Mouse (Mus musculus) MEL (cell line): ENCODE measurements around the gene Slc22a23. TPM values are rescaled to one million over a fixed set of nuclear protein-coding genes. Genes with fewer than 3 reads are reported as not detected.

Source experiments
- DNase-seq: peaks from one replicate; pipeline ENCODE4 v3.0.0; 2011; ENCODE audit warnings: low read depth, low spot score
- H3K27ac ChIP-seq: 2 replicates; pipeline ENCODE4 v1.5.1; 2012; ENCODE audit warnings: low read depth, mild to moderate bottlenecking, control low read depth, low read length, moderate library complexity; ENCODE audit not compliant: control insufficient read depth
- H3K27me3 ChIP-seq, 2 experiments: fragments of 150-350 bp in 1 of 2; sonication (generic) in 1 of 2; 2 replicates each; pipeline ENCODE4 v1.6.1; 2012; ENCODE audit warnings: low read length in 2 of 2, mild to moderate bottlenecking in 2 of 2, improper control_type of control experiment in 1 of 2, moderate library complexity in 1 of 2; ENCODE audit not compliant: insufficient read depth in 2 of 2, control insufficient read depth in 1 of 2
- H3K36me3 ChIP-seq, 2 experiments: 2 replicates each; pipeline ENCODE4 v1.6.1; 2012 to 2014; ENCODE audit warnings: low read length in 2 of 2, improper control_type of control experiment in 1 of 2, inconsistent platforms in 1 of 2, mild to moderate bottlenecking in 1 of 2; ENCODE audit not compliant: insufficient read depth in 2 of 2, control insufficient read depth in 1 of 2
- H3K4me1 ChIP-seq, 2 experiments: fragments of 150-350 bp in 1 of 2; sonication (generic) in 1 of 2; 2 replicates each; pipeline ENCODE4 v1.6.1; 2012; ENCODE audit warnings: low read length in 2 of 2, improper control_type of control experiment in 1 of 2, mild to moderate bottlenecking in 1 of 2; ENCODE audit not compliant: insufficient read depth in 2 of 2, control insufficient read depth in 1 of 2
- H3K4me3 ChIP-seq, 2 experiments: fragments of 150-350 bp in 1 of 2; sonication (generic) in 1 of 2; 2 replicates each; pipeline ENCODE4 v1.5.1; 2012; ENCODE audit warnings: low read depth in 2 of 2, low read length in 2 of 2, mild to moderate bottlenecking in 2 of 2, moderate library complexity in 2 of 2, control low read depth in 1 of 2, improper control_type of control experiment in 1 of 2; ENCODE audit not compliant: control insufficient read depth in 1 of 2, insufficient read depth in 1 of 2
- H3K79me2 ChIP-seq: 2 replicates; pipeline ENCODE4 v1.6.1; 2012; ENCODE audit warnings: mild to moderate bottlenecking, low read length, moderate library complexity; ENCODE audit not compliant: control insufficient read depth, poor library complexity, insufficient read depth
- H3K9ac ChIP-seq: 2 replicates; pipeline ENCODE4 v1.6.1; 2012; ENCODE audit warnings: low read depth, mild to moderate bottlenecking, control low read depth, low read length, moderate library complexity; ENCODE audit not compliant: control insufficient read depth, poor library complexity, severe bottlenecking
- H3K9me3 ChIP-seq: fragments of 150-350 bp; sonication (generic); replicated peaks from 2 replicates; pipeline ENCODE4 v1.6.1; 2012; ENCODE audit warnings: mild to moderate bottlenecking, low read length, improper control_type of control experiment, moderate library complexity; ENCODE audit not compliant: insufficient read depth
- BHLHE40 ChIP-seq: IDR thresholded peaks from 2 replicates; pipeline ENCODE4 v1.6.1; 2012; ENCODE audit warnings: low read depth, mild to moderate bottlenecking, inconsistent platforms, low read length, improper control_type of control experiment, borderline replicate concordance
- CTCF ChIP-seq, 3 experiments: IDR thresholded peaks in 2 of 3; conservative IDR thresholded peaks in 1 of 3; 2 replicates each; pipeline ENCODE4 v1.5.1; 2011 to 2012; ENCODE audit warnings: low read length in 3 of 3, low read depth in 2 of 3, mild to moderate bottlenecking in 2 of 3, improper control_type of control experiment in 1 of 3, inconsistent platforms in 1 of 3, mixed read lengths in 1 of 3, moderate library complexity in 1 of 3; ENCODE audit not compliant: control insufficient read depth in 1 of 3, insufficient read depth in 1 of 3, poor library complexity in 1 of 3, severe bottlenecking in 1 of 3
- E2F4 ChIP-seq: IDR thresholded peaks from 2 replicates; pipeline ENCODE4 v1.6.1; 2011; ENCODE audit warnings: low read depth, low read length, improper control_type of control experiment, borderline replicate concordance
- ELF1 ChIP-seq: IDR thresholded peaks from 2 replicates; pipeline ENCODE4 v1.6.1; 2014; ENCODE audit warnings: low read depth, mild to moderate bottlenecking, inconsistent platforms, low read length, improper control_type of control experiment, moderate library complexity
- EP300 ChIP-seq, 2 experiments: IDR thresholded peaks; 2 replicates each; pipeline ENCODE4 v1.6.1; 2011; ENCODE audit warnings: improper control_type of control experiment in 2 of 2, low read length in 2 of 2, low read depth in 1 of 2, mild to moderate bottlenecking in 1 of 2
- GABPA ChIP-seq: IDR thresholded peaks from 2 replicates; pipeline ENCODE4 v1.6.1; 2012; ENCODE audit warnings: low read depth, mild to moderate bottlenecking, inconsistent platforms, low read length, improper control_type of control experiment, moderate library complexity
- GATA1 ChIP-seq: IDR thresholded peaks from 2 replicates; pipeline ENCODE4 v1.6.1; 2011; ENCODE audit warnings: low read depth, low read length, improper control_type of control experiment
- HCFC1 ChIP-seq: IDR thresholded peaks from 2 replicates; pipeline ENCODE4 v1.6.1; 2012; ENCODE audit warnings: low read depth, mild to moderate bottlenecking, inconsistent platforms, low read length, improper control_type of control experiment, moderate library complexity
- JUND ChIP-seq: IDR thresholded peaks from 2 replicates; pipeline ENCODE4 v1.6.1; 2011; ENCODE audit warnings: low read depth, mild to moderate bottlenecking, improper control_type of control experiment, low read length
- MAX ChIP-seq: IDR thresholded peaks from 2 replicates; pipeline ENCODE4 v1.6.1; 2011; ENCODE audit warnings: low read length, improper control_type of control experiment
- MAZ ChIP-seq: IDR thresholded peaks from 2 replicates; pipeline ENCODE4 v1.6.1; 2012; ENCODE audit warnings: low read depth, mild to moderate bottlenecking, inconsistent platforms, low read length, improper control_type of control experiment
- MEF2A ChIP-seq: IDR thresholded peaks from 2 replicates; pipeline ENCODE4 v1.6.1; 2014; ENCODE audit warnings: low read depth, mild to moderate bottlenecking, inconsistent platforms, low read length, improper control_type of control experiment; ENCODE audit not compliant: poor library complexity, insufficient replicate concordance, severe bottlenecking; ENCODE audit errors: extremely low read depth
- MXI1 ChIP-seq: IDR thresholded peaks from 2 replicates; pipeline ENCODE4 v1.6.1; 2011; ENCODE audit warnings: mild to moderate bottlenecking, low read depth, low read length, improper control_type of control experiment
- MYB ChIP-seq: IDR thresholded peaks from 2 replicates; pipeline ENCODE4 v1.6.1; 2011; ENCODE audit warnings: mild to moderate bottlenecking, low read depth, low read length, improper control_type of control experiment
- NELFE ChIP-seq: IDR thresholded peaks from 2 replicates; pipeline ENCODE4 v1.6.1; 2011; ENCODE audit warnings: low read depth, low read length, improper control_type of control experiment
- NRF1 ChIP-seq: IDR thresholded peaks from 2 replicates; pipeline ENCODE4 v1.6.1; 2014; ENCODE audit warnings: low read depth, mild to moderate bottlenecking, inconsistent platforms, low read length, improper control_type of control experiment, moderate library complexity; ENCODE audit not compliant: poor library complexity, insufficient read depth, severe bottlenecking
- POLR2A ChIP-seq, 2 experiments: IDR thresholded peaks; 2 replicates each; pipeline ENCODE4 v1.6.1; 2011 to 2012; ENCODE audit warnings: low read length in 2 of 2, mild to moderate bottlenecking in 2 of 2, control low read depth in 1 of 2, improper control_type of control experiment in 1 of 2, low read depth in 1 of 2, moderate library complexity in 1 of 2; ENCODE audit not compliant: control insufficient read depth in 1 of 2, insufficient read depth in 1 of 2, poor library complexity in 1 of 2
- POLR2AphosphoS2 ChIP-seq: IDR thresholded peaks from 2 replicates; pipeline ENCODE4 v1.6.1; 2011; ENCODE audit warnings: low read length, improper control_type of control experiment
- POLR2AphosphoS5 ChIP-seq: IDR thresholded peaks from 2 replicates; pipeline ENCODE4 v1.6.1; 2012; ENCODE audit warnings: low read depth, borderline replicate concordance, mild to moderate bottlenecking, inconsistent platforms, low read length, moderate library complexity, mixed read lengths
- RAD21 ChIP-seq: IDR thresholded peaks from 2 replicates; pipeline ENCODE4 v1.6.1; 2011; ENCODE audit warnings: mild to moderate bottlenecking, low read depth, low read length, improper control_type of control experiment
- RCOR1 ChIP-seq: IDR thresholded peaks from 2 replicates; pipeline ENCODE4 v1.6.1; 2012; ENCODE audit warnings: low read depth, mild to moderate bottlenecking, inconsistent platforms, low read length, improper control_type of control experiment
- TCF12 ChIP-seq: IDR thresholded peaks from 2 replicates; pipeline ENCODE4 v1.6.1; 2014; ENCODE audit warnings: low read depth, mild to moderate bottlenecking, inconsistent platforms, low read length, improper control_type of control experiment, moderate library complexity
- UBTF ChIP-seq: IDR thresholded peaks from 2 replicates; pipeline ENCODE4 v1.6.1; 2012; ENCODE audit warnings: low read depth, mild to moderate bottlenecking, inconsistent platforms, low read length, improper control_type of control experiment, moderate library complexity, borderline replicate concordance; ENCODE audit not compliant: insufficient read depth
- ZKSCAN1 ChIP-seq: IDR thresholded peaks from 2 replicates; pipeline ENCODE4 v1.6.1; 2012; ENCODE audit warnings: low read depth, mild to moderate bottlenecking, inconsistent platforms, low read length, improper control_type of control experiment, moderate library complexity
- polyA plus RNA-seq, 2 experiments: library from polyadenylated mRNA; stranded (reverse) in 1 of 2; unstranded in 1 of 2; fragments of >175 nt in 1 of 2; fragments of >200 nt in 1 of 2; gene quantifications; 2 replicates each; pipeline versions ENCODE4 v1.2.1 to v1.2.4; 2012; ENCODE audit warnings: low replicate concordance in 2 of 2, low read depth in 1 of 2; ENCODE audit not compliant: insufficient read length in 2 of 2, insufficient read depth in 1 of 2, missing spikeins in 1 of 2
- total RNA-seq: library from RNA; depleted of rRNA; stranded (reverse); fragments of 300-350 nt; gene quantifications from 2 replicates; pipeline ENCODE4 v1.2.3, GENCODE M21; 2012

The Slc22a23 gene
- total and polyA plus RNA-seq, 3 experiments, result 22.2 to 24.3 TPM; not detected in 1

GRCm38 (mm10) chr13:34272275-34273054 lies 72.5 kb downstream of the Slc22a23 start:
- Histone ChIP-seq H3K4me3 (no peak overlapping the region), H3K27ac (no peak overlapping the region), H3K4me1 (peaks cover 0 to 6% of the 10 kb centered on the region in 2 experiments; a peak in 1 of 4 replicates), H3K79me2 (no peaks in the 10 kb centered on the region), H3K36me3 (peaks cover 0 to 24% of the 10 kb centered on the region in 2 experiments; a peak in 3 of 4 replicates), H3K9me3 (no peaks in the 10 kb centered on the region), H3K9ac (no peak overlapping the region), H3K27me3 (no peaks in the 10 kb centered on the region)
- TF ChIP-seq UBTF, result no peak
- no peak for TF ChIP-seq TCF12
- no peak for TF ChIP-seq MAX
- no peak for TF ChIP-seq POLR2AphosphoS2
- TF ChIP-seq JUND, result no peak
- no peak for TF ChIP-seq MAZ
- TF ChIP-seq NRF1, result no peak
- no peak for TF ChIP-seq EP300 (IDR thresholded peaks at IDR 0.05; ENCODE audit: low read depth in 1 of 2, low read length in 2 of 2)
- TF ChIP-seq E2F4, result no peak
- no peak for TF ChIP-seq POLR2AphosphoS5
- TF ChIP-seq MYB, result no peak
- no peak for TF ChIP-seq BHLHE40
- TF ChIP-seq RCOR1, result no peak
- TF ChIP-seq GABPA, result no peak
- TF ChIP-seq GATA1, result no peak
- DNase-seq, result no peak

GRCm38 (mm10) chr13:34271665-34272064 lies 73.3 kb downstream of the Slc22a23 start:
- Histone ChIP-seq H3K36me3 (peaks cover 0 to 23% of the 10 kb centered on the region in 2 experiments; a peak in 3 of 4 replicates), H3K79me2 (no peaks in the 10 kb centered on the region), H3K9ac (no peak overlapping the region), H3K27me3 (no peaks in the 10 kb centered on the region), H3K27ac (no peak overlapping the region), H3K4me1 (peaks cover 0 to 6% of the 10 kb centered on the region in 2 experiments; a peak in 1 of 4 replicates), H3K4me3 (no peak overlapping the region), H3K9me3 (no peaks in the 10 kb centered on the region)
- TF ChIP-seq ZKSCAN1 (no peak), MXI1 (no peak), MEF2A (no peak), CTCF (IDR thresholded peaks at IDR 0.05 in 2 of 3, conservative IDR thresholded peaks at IDR 0.05 in 1 of 3; ENCODE audit: control insufficient read depth in 1 of 3, insufficient read depth in 1 of 3, low read depth in 2 of 3, low read length in 3 of 3, poor library complexity in 1 of 3, severe bottlenecking in 1 of 3) (no peak), GABPA (no peak), HCFC1 (no peak), ELF1 (no peak), RAD21 (no peak), NELFE (no peak), MYB (no peak), POLR2A (IDR thresholded peaks at IDR 0.05; ENCODE audit: control insufficient read depth in 1 of 2, insufficient read depth in 1 of 2, low read depth in 1 of 2, low read length in 2 of 2, poor library complexity in 1 of 2) (no peak)
- no peak for DNase-seq
